Mouse (Mus musculus): ENCODE data around the gene Tmem104.

Tmem104 gene

GRCm38 (mm10) chr11:115266400-115266778, 79.1 kb downstream of the Tmem104 start:
- DNase-seq, result no peak

DNA sequence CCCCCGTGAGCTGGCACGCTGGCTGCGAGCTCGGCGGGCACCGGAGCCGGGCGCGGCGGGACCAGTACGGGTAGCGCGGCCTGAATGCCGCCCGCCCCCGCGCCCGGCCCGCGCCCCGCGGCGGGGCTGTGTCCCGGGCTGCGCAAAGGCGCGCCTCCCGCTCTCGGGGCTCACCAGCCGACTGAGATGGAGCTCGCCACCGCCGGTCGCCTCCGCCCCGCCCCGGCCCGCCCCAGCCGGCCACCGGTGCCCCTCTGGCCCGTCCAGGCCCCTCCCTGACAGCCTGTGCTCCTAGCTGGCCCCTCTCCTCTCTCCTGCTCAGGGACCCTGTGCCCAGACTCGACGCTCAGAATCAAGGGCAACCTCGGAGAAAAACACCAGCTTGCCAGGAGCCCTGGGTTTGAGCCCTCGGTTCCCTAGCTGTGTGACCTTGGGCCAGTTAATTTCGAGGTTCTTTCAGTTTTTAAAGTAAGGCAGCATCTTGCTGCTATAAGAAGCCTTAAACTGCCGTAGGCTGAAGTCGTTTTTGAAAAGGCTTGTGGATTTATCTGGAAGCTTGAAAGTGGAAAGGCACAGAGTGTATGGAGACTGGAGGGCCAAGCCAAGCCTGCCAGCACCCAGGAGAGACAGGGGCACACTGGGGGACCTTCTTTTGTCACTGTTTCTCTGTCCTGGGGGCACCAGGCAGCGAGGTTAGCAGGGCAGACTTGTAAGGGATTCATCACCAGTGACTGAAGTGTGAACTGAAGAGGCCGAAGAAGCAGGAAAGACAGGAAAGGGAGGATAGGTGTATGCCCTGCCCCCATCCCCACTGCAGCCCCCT, 80.0 kb downstream of the Tmem104 start, which contains the start of gene Grin2c:
Grin2c (minus strand) TSS at position 183 of the 823 bp plus-strand sequence.
- DNase-seq, result no peak

DNA sequence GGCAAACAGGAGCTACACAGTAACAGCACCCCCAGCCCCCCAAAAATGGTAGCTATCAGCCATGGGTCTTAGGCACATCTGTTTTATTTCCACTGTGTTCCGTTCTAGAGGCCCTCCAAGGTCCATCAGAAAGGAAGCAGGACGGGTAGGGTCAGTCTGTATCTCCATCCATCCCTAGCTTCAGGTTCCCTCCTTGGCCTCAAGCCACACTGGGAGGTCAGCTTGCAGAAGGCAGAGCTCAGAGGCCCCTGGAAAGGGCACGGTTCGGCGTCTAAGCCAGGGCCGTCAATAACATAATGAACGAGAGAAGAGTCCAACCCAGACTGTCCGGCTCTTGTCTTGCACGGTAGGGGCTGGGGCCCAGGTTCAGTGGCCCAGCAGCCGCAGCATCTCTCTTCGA, 80.7 kb downstream of the Tmem104 start:
- DNase-seq, result no peak

- no peak for DNase-seq
Observed at GRCm38 (mm10) chr11:115269330-115270066, 82.2 kb downstream of the Tmem104 start.

GRCm38 (mm10) chr11:115270148-115270861, 83.0 kb downstream of the Tmem104 start:
- DNase-seq, result peak; percentile 85

GRCm38 (mm10) chr11:115271052-115271451, 83.8 kb downstream of the Tmem104 start:
- no peak for DNase-seq

GRCm38 (mm10) chr11:115271481-115271880, 84.2 kb downstream of the Tmem104 start:
- DNase-seq, result no peak

DNA sequence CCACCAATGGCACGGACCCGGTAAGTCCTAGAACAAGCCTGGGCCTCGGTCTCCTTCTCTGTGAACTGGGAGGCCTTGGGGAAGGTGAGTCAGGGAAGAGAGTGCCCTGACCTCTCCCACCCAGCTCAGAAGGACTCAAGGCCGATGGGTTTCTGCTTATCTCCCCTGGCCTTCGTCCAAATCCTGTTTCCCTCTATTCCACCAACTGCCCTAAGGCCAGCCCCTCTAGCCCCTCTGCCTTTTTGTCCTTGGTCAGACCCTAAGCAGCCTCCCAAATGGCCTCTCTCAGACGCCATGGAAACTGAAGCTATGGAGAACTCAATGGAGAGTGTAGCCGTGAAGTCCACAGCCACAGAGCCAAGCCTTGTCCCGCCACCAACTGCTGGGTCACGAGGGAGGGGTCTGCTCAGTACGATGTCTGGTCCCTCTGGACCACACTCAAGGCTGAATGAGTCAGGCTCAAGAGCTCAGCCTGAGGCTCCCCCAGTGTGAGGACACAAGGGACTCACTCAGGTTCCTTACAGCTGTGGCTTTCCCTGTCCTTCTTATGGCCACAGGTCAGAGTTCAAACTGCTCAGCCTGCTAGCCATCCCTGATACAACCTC, 85.7 kb downstream of the Tmem104 start:
- no peak for DNase-seq

DNA sequence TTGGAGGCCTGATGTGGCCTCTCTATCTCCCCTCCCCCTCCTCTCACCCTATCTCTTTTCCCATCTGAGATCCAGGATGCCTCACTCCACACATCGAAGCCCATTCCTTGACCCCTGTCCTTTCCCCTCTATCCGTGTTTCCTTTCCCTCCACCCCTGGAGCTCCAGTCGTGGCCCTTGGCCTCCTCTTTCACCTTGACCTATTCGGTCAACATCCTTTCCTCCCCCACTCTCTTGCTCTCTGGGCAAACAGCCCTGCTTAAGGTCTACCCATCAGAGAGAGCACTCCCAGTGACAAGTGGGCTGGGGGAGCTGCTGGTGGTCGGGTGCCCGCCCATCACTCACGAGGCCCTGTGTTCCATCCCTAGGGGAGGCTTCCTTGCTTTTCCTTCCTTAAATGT, 86.4 kb downstream of the Tmem104 start:
- DNase-seq, result no peak

DNA sequence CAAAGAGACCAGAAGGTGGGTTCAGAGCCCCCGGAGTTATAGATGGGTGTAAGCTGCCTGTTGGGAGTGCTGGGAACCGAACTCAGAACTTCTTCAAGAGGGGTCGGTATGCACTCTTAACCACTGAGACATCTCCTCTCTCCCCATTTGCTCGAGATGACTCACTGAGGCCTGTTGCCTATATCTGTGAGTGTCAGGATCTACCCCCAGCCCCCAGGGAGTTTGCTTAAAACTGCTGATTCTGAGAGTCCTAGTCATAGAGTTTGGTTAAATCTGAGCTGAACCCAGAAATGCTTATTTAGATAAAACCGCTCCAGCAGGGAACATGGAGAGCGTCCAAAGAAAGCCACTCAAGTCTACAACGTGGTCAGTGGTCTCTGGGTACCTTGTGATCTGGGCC, 86.9 kb downstream of the Tmem104 start:
- DNase-seq, result no peak

DNA sequence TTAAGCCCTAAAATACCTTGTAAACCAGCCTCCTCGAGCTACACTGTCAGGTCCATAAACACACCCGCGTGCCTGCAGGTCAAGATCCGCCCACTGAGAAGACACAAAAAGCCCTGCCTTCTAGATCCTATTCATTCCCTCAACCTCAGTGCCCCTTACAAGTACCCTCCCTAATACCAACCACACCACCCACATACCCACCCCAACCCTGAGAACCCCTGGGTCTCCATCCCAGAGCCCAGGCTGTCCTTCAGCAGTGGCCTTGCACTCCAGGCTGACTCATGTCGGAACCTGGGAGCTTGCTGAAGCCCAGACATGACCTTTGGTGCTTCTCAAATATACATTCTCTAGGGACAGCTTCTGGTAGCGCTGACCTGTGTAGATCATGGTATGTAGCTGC, 87.5 kb downstream of the Tmem104 start:
- DNase-seq, result no peak

GRCm38 (mm10) chr11:115275509-115275908, 88.2 kb downstream of the Tmem104 start:
- no peak for DNase-seq

GRCm38 (mm10) chr11:115275954-115276353, 88.7 kb downstream of the Tmem104 start:
- no peak for DNase-seq

DNA sequence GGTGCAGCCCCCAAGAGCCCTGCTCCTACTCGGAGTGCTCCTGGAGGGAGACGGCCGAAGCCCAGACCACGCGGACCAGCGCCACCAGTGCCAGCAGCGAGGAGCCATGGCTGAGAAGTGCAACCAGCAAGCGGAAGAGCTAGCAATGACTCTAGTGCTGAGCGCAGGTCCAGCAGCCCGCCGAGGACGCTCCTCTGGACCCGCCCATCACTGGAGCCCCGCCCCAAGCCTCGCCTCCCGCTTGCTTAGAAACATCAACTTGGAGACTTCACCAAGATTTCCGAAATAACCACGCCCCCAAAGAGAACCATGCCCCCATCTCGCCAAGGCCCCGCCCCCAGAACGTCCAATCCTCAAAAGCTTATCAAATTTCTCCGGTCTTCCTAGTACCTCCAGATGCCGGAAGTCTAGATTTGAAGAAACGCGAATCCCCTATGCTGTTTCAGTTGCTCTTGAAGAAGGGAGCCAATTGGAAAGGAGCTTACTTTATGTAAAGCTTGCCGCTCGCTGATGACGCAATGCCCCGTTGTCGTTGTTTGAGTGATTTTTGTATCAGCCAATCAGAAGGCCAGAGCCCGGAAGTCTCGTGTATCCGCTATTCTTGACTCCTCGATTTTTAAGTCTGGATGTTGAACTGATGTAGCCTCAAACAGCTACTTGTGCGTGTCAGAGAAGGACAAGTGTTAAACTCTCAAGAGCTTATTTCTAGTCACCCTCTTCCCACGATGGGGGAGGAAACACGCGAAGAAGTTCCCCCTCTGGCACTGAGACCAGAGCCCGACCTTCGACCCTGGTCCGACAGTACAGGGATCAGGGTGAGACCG, 89.7 kb downstream of the Tmem104 start, which contains the start of gene Fdxr:
Fdxr (minus strand) TSS at position 271 of the 824 bp plus-strand sequence.
- DNase-seq, result peak; percentile 99

DNA sequence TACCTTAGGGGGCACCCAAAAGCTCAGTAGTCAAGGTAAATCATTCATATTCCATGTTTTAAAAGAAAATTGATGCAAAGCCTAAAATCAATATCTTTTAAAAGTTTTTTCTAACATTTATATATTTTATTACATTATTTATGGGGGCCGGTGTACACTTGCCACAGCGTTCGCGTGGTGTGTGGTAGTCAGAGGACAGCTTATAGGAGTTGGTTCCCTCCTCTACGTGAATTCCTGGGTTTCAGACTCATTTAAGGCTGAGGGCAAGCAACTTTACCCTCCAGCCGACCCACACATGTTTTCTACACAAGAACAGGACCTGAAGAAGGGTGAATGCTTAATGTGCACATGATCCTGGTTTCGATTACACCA, 90.3 kb downstream of the Tmem104 start:
- no peak for DNase-seq

DNA sequence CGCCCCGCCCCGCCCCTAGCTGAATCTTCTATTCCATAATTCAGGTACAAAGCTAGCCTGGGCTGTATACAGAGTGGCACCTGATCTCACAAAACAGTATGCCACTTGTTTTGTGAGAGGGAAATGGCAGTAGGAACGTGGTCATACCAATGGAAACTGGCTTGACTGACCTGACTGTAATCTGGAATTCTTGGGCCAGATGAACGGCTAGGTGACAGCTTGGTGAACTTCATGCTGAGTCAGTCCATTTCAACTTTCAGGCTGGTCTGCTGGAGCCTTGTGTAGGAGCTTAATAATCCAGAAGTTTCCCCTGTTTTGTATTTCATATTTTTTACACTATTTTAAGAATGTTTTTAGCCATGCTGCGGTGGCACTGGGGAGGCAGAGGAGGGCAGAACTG, 90.9 kb downstream of the Tmem104 start:
- DNase-seq, result no peak

GRCm38 (mm10) chr11:115279726-115280125, 92.4 kb downstream of the Tmem104 start:
- DNase-seq, result no peak

- DNase-seq, result no peak
Observed at GRCm38 (mm10) chr11:115282295-115282694, 95.0 kb downstream of the Tmem104 start.

GRCm38 (mm10) chr11:115282723-115283485, 95.6 kb downstream of the Tmem104 start:
- DNase-seq, result no peak

DNA sequence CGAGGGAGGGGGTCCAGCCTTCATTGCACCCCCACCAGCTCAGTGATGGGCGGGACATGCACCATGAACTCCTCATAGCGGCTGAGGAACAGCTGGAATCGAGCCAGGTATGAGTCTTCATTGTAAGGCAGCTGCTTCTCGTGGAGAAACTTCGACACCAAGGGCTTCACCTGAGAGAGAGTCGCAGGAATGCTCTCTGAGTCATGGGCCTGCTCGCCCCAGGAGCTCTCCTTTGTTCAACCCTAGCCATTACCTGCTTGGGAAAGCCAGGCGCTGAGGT, 96.1 kb downstream of the Tmem104 start:
- no peak for DNase-seq

DNA sequence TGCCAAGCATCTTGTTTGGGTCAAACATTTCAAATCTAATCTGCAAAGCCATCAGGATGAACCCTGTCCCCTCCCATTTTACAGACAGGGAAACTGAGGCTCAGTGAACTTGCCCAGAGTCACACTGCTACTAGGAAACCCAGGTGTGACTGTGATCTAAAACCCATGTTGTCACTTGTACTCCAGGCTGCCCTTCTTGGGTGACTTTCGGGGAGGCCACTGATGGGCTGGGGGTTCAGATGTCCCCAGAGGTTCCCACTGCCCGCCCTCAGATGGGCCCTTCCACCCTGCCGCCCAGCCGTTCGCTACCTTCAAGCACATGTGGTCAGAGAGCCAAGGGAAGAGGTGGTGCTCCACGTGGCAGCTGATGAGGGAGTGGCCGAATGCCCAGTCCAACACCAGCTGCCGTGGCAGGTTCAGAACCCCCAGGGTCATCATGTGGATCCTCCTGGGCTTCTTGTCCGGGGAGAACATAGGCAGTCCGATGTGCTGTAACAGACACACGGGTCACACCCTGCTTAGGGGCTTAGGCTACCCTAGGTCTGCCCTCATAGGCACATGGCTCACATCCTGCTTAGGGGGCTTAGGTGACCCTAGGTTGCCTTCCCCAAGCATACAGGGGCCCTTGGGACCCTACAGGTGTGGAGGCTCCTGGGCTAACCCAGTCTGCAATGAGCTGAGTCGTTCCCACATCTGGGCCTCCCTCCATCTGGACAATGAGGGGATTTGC, 96.8 kb downstream of the Tmem104 start:
- no peak for DNase-seq

Data from lung, postnatal 36 days (tissue).